Mouse (Mus musculus): ENCODE measurements around the gene Adal. TPM values are rescaled to one million over a fixed set of nuclear protein-coding genes. Genes with fewer than 3 reads are reported as not detected.
A peak's percentile ranks its signal among the peaks of the same experiment; 100 is the strongest.

The Adal gene
- polyA plus RNA-seq, 1 experiment from 2014 or later = 9.7 TPM

DNA sequence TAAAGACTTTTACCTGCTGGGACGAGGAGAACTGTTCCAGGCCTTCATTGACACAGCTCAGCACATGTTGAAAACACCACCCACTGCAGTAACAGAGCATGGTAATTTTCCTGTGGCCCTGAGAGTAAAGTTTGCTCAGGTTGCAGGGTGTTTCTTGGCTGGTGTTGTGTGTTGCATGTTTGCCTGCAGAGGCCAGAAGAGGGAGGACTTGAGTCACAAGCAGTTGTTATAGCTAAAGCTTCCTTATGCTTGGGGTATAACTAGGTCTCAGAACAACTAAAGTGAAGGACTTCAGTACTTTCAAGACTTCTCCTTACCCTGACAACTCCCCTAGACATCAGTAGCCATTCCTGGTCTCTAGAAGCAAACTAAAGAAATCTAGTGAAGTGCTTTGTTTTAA lies 48.3 kb downstream of the Adal start:
- 79% methylated on average over 1 of the region's 1 CpGs for WGBS
- H3K4me1 ChIP-seq (replicated peaks; ENCODE audit: control insufficient read depth, insufficient read depth) = no peaks in the 10 kb centered on the region
- ATAC-seq (ENCODE audit: low FRiP score, low TSS enrichment) (no peak), DNase-seq (ENCODE audit: low spot score) (no peak)
- H3K4me3 ChIP-seq (ENCODE audit: low read depth, low read length) = no peak overlapping the region
- no peaks in the 10 kb centered on the region for H3K9me3 ChIP-seq (ENCODE audit: control insufficient read depth, low read length)
- peaks cover 41% of the 10 kb centered on the region for H3K36me3 ChIP-seq (ENCODE audit: control insufficient read depth, insufficient read depth, low read length)
- no peak overlapping the region for H3K4me2 ChIP-seq (replicated peaks; ENCODE audit: low read depth)
- TF ChIP-seq EP300 (optimal IDR thresholded peaks at IDR 0.05) (no peak), CTCF (IDR thresholded peaks at IDR 0.05; ENCODE audit: low read depth) (peak; percentile 56)
- H3K9ac ChIP-seq (ENCODE audit: low read length) = no peak overlapping the region
- H3K27ac ChIP-seq (replicated peaks) = no peak overlapping the region
- no peaks in the 10 kb centered on the region for H3K27me3 ChIP-seq (ENCODE audit: control insufficient read depth, insufficient read depth, low read length)

DNA sequence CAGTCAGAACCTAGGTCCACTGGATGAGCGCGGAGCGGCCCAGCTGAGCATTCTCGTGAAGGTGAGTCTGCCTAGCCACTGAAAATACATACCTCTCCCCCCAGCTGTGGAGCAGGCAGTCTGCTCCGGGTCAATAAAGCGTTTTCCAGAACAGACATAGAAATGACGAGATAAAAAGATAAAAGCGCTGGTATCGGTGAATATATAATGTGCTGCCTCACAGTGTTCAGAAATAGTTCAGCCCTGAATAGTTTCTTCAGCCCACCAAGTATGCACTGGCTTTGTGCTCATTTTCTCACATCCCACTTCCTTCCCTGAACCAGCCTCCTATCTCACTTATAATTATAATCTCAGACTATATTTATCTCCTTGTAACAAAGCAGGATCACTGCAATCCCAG lies 55.2 kb downstream of the Adal start:
- no peak overlapping the region for H3K9ac ChIP-seq (ENCODE audit: low read length)
- no peak overlapping the region for H3K27ac ChIP-seq (replicated peaks)
- DNase-seq (ENCODE audit: low spot score) (no peak), ATAC-seq (ENCODE audit: low FRiP score, low TSS enrichment) (no peak)
- no peaks in the 10 kb centered on the region for H3K27me3 ChIP-seq (ENCODE audit: control insufficient read depth, insufficient read depth, low read length)
- H3K4me1 ChIP-seq (replicated peaks; ENCODE audit: control insufficient read depth, insufficient read depth) = no peaks in the 10 kb centered on the region
- no peak overlapping the region for H3K4me2 ChIP-seq (replicated peaks; ENCODE audit: low read depth)
- peaks cover 56% of the 10 kb centered on the region for H3K36me3 ChIP-seq (ENCODE audit: control insufficient read depth, insufficient read depth, low read length)
- WGBS = 89% methylated on average over 9 of the region's 9 CpGs
- no peak overlapping the region for H3K4me3 ChIP-seq (ENCODE audit: low read depth, low read length)
- H3K9me3 ChIP-seq (ENCODE audit: control insufficient read depth, low read length) = no peaks in the 10 kb centered on the region
- TF ChIP-seq EP300 (optimal IDR thresholded peaks at IDR 0.05) (no peak), CTCF (IDR thresholded peaks at IDR 0.05; ENCODE audit: low read depth) (no peak)

DNA sequence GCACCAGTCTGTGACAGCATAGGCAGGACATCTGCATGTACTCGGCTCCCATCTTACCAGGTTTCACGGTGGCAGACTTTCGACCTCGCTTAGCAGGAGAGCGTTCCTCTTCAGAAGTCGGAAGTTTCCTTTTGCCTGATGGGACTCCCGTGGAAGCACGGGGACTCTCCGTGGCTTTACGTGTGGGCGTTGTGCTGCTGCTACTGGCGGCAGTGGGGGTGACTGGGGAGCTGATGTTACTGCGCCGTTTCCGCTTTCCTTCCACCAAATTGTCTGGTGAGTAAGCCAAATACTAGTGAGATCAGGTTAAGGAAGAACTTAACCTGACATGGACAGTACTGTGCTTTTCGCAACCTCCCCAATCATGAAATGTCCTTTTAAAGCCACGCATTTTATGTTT lies 64.0 kb downstream of the Adal start:
- Histone ChIP-seq H3K36me3 (ENCODE audit: control insufficient read depth, insufficient read depth, low read length) (peaks cover 50% of the 10 kb centered on the region), H3K27me3 (ENCODE audit: control insufficient read depth, insufficient read depth, low read length) (no peaks in the 10 kb centered on the region), H3K27ac (replicated peaks) (no peak overlapping the region), H3K4me3 (ENCODE audit: low read depth, low read length) (no peak overlapping the region), H3K9ac (ENCODE audit: low read length) (no peak overlapping the region), H3K4me2 (replicated peaks; ENCODE audit: low read depth) (no peak overlapping the region), H3K4me1 (replicated peaks; ENCODE audit: control insufficient read depth, insufficient read depth) (no peaks in the 10 kb centered on the region), H3K9me3 (ENCODE audit: control insufficient read depth, low read length) (no peaks in the 10 kb centered on the region)
- TF ChIP-seq CTCF (IDR thresholded peaks at IDR 0.05; ENCODE audit: low read depth) (no peak), EP300 (optimal IDR thresholded peaks at IDR 0.05) (no peak)
- ATAC-seq (ENCODE audit: low FRiP score, low TSS enrichment) (no peak), DNase-seq (ENCODE audit: low spot score) (no peak)
- 93% methylated on average over 17 of the region's 17 CpGs for WGBS

Other genes with a start within 250 kb of the Adal start
- 8.5 and 8.9 TPM in 2 replicates for gene Ubr1, start 169.7 kb upstream of the Adal start, polyA plus RNA-seq (2015; fragmentation: Nextera tagmentation; extraction: Ambion mirVana)
- 9.9 and 10.7 TPM in 2 replicates for gene Tmem62, start 163.4 kb upstream of the Adal start, polyA plus RNA-seq (2015; fragmentation: Nextera tagmentation; extraction: Ambion mirVana)
- 31.1 and 33.6 TPM in 2 replicates for gene Ccndbp1, start 132.0 kb upstream of the Adal start, polyA plus RNA-seq (2015; fragmentation: Nextera tagmentation; extraction: Ambion mirVana)
- gene Epb42, start 103.4 kb upstream of the Adal start, polyA plus RNA-seq (2015; fragmentation: Nextera tagmentation; extraction: Ambion mirVana) = 0.22 and 0.23 TPM in 2 replicates
- 1.8 and 2.7 TPM in 2 replicates for gene Tgm5, start 54.6 kb upstream of the Adal start, polyA plus RNA-seq (2015; fragmentation: Nextera tagmentation; extraction: Ambion mirVana)
- gene Tgm7, start 30.6 kb upstream of the Adal start, polyA plus RNA-seq (2015; fragmentation: Nextera tagmentation; extraction: Ambion mirVana) = not detected in 2 replicates
- 12.6 and 14.9 TPM in 2 replicates for gene Lcmt2, start 225 bp downstream of the Adal start, polyA plus RNA-seq (2015; fragmentation: Nextera tagmentation; extraction: Ambion mirVana)
- 14.2 and 15.4 TPM in 2 replicates for gene Tubgcp4, start 30.2 kb downstream of the Adal start, polyA plus RNA-seq (2015; fragmentation: Nextera tagmentation; extraction: Ambion mirVana)
- 5.5 and 5.8 TPM in 2 replicates for gene Zscan29, start 30.7 kb downstream of the Adal start, polyA plus RNA-seq (2015; fragmentation: Nextera tagmentation; extraction: Ambion mirVana)
- gene Trp53bp1, start 131.0 kb downstream of the Adal start, polyA plus RNA-seq (2015; fragmentation: Nextera tagmentation; extraction: Ambion mirVana) = 9.6 and 10.6 TPM in 2 replicates
- 1.3 and 2.1 TPM in 2 replicates for gene Map1a, start 149.2 kb downstream of the Adal start, polyA plus RNA-seq (2015; fragmentation: Nextera tagmentation; extraction: Ambion mirVana)
- 13.9 and 14.1 TPM in 2 replicates for gene Ppip5k1, start 215.0 kb downstream of the Adal start, polyA plus RNA-seq (2015; fragmentation: Nextera tagmentation; extraction: Ambion mirVana)
- 625 and 652 TPM in 2 replicates for gene Ckmt1, start 217.3 kb downstream of the Adal start, polyA plus RNA-seq (2015; fragmentation: Nextera tagmentation; extraction: Ambion mirVana)
- gene Strc, start 246.7 kb downstream of the Adal start, polyA plus RNA-seq (2015; fragmentation: Nextera tagmentation; extraction: Ambion mirVana) = 0.01 and 0.04 TPM in 2 replicates